Mouse (Mus musculus) brain, embryonic 18.5 days (tissue): ENCODE measurements at regions not wholly inside any gene's neighbourhood (a gene's known extent, or its start where the extent isn't known, plus 50 kb on each side); places are given as distances from the start of the nearest gene placed in this dataset.
"Not testable (repeated sequence)": the region's sequence is repeated elsewhere in the genome, so short reads cannot be mapped to it uniquely, and the experiment has no call there.

Experiments used
- DNase-seq: peaks from one replicate; pipeline ENCODE4 v3.0.0-alpha.2; 2012; ENCODE audit warnings: low read depth, low spot score

DNA sequence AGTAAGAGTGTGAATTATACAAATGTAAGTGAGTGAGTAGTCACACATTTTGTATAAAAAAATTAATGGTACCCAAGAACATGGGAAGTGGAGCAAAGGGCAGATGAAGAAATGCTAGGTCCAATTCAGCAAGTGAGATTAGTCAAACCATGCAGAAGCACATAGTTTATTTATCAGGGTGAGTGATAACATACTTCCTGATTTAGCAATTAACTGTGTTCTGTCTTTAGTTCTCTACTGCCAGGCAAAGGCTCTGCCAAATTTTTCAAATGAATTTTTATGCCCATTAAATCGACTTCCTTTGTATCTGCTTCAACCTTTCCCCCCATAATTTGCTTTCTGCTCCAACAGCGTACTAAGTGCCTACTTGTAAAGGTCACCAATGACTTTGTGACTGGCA lies 419.0 kb upstream of the N6amt1 start:
- no peak for DNase-seq

DNA sequence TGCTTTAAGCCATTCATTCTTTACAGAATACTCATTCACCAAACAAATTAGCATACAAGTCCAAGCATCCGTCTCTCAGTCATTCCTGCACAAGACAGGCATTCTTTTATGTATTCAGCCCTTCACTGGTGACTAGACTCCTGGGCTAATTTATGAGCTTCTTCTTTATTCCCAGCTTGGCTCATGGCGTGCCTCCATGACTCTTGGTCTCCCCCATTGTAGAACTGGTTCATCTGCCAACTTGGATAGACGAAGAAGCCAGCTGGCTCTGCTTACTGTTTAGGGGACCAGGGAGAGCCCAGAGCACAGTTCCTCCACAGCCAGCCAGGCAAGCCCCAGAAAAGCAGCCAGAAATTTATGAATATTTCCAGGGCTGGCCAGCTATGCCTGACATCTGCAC lies 421.2 kb upstream of the N6amt1 start:
- peak; percentile 36 for DNase-seq

DNA sequence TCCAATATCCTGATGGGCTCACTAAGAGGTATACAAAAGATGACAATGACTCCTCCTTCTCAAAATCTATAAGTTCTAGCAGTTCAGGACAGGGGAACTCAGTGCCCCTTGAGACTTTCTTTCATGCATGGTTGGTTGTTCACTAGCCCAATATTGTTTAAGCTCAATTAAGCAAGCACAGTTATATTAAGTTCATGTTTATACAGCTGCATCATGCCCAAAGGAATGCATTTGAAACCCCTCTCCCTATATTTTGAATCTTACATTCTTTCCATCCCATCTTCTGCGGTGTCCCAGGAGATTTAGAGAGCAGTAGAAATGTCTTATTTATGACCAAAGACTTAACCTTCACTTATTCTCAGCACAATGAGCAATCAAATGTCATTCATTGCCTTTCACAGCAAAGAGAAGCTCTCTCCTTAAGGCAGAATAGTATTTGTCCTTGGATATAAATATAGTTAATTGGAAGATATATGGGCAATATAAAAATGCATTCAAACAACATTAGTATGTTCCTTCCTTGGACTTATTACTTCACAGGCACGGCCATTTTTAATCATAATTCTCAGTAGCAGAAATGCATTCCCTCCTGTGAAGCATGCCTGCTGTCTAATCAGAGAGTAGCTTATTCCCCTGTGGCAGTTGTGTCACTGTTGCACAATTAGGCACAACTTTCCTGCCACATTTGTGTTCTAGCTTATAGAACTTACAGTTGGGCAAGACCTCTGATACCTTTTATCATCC lies 455.8 kb upstream of the N6amt1 start:
- no peak for DNase-seq

DNA sequence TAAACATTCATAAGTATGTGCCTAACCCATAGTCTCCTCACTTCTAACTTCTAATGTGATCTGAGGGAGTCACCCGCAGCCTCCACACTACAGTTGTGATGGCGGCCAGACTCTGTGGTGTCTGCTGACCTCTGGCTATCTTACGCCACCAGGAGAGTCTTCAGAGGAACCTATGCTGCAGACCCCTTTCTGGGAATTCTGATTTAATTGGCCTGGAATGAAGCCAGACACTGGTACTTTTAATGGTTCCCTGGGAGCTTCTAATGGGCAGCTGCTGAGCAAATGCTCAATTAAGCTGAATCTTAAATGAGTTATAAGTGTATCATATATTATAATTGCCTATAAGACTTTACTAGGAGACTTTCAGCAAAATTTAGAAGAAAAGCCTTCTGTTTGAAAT lies 459.0 kb upstream of the N6amt1 start:
- no peak for DNase-seq

DNA sequence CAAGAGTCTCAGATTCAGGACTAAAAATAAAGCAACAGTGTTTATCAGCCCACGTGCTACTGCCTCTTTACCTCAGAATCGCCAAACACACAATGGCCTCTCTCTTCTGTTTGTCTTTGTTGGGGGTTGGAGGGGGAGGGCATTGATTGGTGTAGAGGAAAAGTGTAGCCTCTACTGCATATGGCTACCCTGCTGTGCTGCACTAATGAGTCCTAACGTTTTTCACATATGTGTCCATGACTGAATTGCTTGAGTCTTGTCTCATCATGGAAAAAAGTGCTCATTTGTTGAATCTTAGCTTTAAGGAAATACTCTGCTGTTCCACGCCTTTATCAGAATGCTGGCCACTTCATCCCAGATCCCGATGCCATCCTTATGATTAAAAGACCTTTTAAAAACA lies 459.7 kb upstream of the N6amt1 start:
- no peak for DNase-seq

DNA sequence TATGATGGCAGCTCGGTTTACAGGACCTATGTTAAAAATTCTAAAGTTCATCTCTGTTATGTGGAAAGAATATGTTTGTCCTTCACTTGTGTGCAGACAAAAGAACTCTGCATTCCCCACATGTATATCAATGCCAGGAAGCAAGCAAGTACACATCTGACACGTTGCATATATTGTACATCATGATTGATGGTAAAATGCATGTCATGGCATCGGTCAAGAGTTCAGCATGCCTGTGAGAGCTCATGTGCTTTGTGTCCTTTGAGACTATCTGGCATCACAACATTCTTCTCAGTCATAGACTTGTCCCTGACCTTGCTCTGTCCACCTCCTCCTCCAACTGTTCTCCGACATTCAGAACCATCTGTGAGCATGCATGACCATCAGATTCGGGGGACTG lies 465.6 kb upstream of the N6amt1 start:
- no peak for DNase-seq

DNA sequence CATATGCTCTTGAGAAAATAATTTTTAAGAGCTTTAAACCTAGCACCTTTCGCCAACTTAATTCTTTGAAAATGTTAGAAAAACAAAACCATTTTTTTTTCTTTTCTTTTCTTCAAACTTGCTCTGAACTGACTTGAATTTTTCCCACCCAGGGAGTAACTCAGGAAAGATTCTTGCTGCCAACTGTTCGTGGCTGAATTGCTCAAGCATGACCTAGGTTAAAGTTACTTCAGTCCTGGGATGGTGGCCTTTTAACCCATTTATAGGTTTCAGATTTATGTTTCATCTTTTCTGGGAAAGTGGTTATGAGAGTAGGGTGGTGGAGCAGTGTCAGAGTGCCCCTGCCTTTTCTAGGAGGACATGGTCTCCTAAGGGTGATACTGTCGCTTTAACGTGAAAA lies 466.4 kb upstream of the N6amt1 start:
- no peak for DNase-seq

DNA sequence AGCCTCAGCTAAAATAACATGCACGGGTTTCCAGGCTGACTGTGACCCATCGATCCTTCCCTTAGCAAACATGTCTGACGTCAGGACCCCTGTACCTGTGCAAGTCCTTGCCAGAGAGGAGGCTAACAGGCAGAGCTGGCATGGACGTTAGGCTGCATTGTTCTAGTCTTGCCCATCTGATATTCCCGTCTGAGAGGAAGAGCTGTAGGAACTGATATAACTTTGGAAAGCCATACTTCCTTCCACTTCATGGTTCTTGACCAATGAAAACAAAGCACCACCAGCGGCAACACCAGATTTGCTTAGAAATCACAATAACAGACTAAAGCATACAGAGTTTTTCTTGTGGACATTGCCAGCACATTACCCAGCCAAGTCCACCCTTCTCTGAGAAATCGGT lies 470.1 kb upstream of the N6amt1 start:
- no peak for DNase-seq

DNA sequence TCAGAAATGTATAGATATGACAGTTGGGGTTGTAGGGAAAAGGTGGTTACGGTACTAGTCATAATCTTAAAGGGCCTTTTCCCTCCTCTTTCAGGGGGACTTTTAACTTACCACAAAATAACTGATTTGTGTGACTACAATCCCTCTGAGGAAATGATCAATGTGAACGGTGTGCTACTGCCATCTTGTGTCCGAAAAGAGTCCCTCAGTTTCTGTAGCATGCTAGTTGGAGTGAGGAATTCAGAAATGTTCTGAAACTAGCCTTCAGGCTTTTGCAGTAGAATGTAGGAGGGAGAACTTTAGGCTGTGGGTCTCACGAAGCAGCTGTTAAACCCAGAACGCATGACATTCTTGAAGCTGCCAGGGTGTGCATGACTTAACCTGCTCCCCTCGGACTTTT lies 471.5 kb upstream of the N6amt1 start:
- peak; percentile 47 for DNase-seq

DNA sequence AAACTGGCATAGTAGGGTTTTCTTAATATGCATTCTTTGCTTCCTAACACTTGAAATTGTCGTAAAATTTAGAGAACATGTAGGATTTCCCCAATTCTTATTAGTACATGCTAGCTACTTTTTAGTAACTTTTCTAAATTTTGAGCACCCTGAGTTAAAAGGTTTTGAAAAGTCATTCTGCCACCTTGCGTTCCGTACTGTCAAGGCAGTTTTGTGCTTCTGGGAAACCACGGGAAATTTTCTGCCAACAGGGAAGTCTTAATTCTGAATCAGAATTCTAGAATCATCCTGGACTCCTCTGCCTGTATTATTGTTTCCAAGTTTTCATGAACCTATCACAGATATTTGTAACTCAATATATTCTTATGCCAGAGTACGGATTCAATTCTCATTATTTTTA lies 472.4 kb upstream of the N6amt1 start:
- DNase-seq: no peak

DNA sequence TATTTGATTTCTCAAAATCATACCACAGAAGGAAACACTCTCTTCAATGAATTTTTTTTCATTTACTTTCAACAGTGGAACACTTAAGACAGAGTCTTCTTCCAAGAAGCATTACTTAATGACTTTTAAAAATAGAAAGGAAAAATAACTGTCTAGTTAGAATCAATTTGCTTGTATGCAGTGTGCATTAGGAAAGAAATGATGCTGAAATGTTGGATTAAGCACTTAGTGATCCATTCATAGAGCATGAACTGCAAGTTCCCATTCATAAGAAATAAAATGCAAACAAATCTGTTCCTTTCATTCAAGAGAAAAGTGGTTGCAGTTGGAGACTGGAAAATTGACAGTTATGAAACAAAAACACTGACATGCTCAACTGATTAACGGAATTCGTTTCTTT lies 493.2 kb upstream of the N6amt1 start:
- no peak for DNase-seq

DNA sequence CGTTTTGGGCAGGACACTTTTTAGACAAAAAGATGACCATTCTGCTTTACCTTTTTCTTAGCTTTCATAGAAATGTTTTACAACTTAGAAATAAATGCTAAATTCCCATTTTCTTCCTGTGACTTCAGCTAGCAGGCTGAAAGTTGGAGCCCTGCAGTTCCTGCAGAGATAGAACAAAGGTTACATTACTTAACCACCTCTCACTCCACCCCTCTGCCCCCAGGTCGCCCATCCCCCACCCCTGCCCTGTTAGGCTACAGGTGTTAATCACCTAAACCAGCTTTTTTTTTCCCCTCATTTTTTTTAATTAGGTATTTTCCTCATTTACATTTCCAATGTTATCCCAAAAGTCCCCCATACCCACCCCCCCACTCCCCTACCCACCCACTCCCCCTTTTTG lies 498.1 kb upstream of the N6amt1 start:
- no peak for DNase-seq

DNA sequence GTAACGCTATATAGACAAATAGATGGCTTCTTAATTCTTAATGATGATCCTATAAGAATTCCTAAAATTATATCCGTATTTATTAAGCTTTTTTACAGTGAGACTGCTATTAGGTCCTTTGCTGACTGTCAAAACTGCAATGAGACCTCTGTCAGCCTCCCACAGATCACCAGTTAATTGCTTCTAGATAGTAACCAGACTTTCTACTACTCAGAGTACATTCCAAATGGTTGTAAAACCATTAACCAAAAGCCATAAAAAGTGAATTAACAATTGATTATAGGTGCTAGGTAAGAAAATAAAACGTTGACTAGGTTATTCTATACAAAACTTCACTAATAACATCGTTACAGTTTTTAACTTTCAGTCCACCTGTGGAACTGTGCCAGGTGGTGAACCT lies 498.7 kb upstream of the N6amt1 start:
- no peak for DNase-seq

DNA sequence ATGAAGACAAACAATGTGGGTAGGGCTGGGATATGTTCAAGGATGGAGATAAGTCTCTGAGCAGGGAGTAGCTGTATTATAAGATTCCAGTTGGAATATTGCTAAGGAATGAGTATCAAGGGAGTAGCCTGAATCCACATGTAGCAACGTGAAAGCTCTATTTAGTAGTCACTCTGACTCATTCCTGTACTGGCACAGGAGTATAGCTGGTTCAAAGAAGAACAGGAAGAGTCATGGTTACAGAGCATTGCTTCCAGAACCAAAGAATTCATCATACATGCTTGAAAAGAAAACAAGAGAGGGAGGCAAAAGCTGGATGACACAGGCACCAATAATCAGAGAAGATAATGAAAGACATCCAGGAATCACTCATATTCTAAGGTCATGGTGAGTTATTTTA lies 500.6 kb upstream of the N6amt1 start:
- no peak for DNase-seq

DNA sequence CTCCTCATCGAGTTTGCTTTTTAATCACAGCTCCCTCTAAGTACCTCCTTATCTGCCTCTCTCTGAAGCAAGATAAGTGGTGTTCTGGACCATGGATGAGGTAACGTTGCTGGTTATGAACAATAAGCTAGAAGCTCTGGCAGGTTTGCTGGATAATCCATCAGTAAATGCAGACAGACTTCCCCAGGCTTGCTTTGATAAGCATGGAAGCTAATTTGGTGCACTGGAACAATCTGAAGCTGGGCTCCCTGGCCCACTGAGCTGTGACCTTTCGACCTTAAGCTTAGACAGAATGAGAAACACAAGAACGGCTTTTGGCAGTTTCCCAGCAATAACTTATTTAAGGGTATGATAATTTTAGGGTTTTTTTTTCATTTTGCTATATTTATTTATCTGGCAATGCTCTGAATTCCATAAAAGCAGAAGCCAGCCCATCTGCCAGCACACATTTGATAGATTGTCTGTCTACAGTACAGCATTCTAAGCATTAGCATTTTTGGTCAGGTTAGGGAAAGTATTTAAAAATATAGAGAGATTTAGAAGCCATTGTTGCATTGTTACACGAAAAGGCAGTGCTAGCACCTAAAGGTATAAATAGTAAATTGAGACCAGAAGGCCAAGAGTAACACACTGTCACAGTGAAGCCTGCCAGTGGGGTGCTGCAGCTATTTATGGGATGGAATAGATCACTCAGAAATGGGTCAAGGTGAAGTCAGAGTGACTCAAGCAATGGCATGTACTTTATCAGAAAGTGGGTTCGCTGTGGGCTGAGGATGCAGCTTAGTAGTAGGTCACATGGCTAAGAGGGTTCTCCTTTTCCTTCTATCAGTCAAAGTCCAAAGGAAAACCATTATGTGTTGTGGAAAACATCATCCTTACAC lies 515.3 kb upstream of the N6amt1 start:
- no peak for DNase-seq

DNA sequence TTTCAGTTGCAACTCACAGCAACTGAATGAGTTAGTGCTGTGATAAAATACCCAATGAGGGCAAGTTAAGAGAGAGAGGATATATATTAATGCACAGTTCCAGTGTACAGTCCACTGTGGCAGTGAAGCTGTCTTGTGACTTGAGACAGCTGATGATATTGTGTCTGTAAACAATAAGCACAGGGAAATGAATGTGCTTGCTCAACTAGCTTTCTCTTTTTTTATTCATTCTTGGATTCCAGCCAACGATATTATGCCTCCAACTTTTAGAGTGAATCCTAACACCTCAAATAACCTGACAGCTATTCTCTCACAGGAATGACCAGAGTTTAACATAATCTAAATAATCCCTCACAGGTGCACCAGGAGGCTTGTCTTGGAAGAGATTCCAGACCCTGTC lies 526.3 kb upstream of the N6amt1 start:
- no peak for DNase-seq

DNA sequence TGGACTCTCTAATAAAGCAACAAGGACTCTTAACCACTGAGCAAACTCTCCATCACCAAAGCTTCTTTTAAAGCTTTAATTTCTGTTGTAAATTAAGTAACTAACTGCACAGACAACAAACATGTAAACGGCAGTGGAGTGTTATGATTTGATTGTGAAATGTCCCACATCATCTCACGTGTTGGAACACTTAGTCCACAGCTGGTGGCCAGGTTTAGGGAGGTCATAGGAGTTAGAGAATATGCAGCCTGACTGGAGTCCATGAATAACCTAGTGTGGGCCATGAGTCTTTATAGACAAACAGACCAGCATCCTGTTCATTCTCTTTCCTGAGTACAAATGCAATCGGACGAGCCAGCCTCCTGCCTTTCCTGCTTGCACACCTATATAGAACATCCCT lies 527.3 kb upstream of the N6amt1 start:
- DNase-seq: no peak

DNA sequence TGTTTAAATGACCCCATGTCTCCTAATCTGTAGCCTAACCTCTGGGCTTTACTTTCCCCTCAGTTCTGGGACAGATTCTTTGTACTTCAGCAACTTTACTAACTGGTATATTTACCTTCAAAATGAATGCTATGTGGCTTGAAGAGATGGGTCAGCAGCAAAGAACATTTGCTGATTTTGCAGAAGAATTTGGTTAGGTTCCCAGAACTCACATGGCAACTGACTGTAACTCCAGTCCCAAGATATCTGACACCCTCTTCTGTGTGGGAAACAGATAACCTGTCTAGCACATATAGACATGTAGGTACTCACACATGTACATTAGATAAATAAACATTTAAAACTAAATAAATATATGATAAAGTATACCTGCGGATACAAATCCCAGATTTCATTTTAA lies 530.5 kb upstream of the N6amt1 start:
- DNase-seq: no peak

DNA sequence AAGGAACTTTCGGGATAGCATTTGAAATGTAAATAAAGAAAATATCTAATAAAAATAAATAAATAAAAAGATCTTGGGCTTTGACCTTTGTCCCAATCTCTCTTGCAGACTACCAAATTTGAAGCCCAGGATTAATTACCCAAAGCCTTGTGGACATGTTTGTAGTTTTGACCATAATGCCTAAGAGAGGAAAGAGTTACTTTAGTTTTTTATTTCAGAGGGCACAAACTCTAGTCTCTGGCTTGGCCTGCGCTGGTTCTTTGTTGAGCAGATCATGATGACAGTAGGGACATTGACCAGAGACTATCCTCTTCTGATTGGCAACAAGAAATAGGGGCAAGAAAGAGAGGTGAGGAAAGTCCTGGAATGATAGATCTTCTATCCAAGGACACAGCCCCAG lies 532.4 kb upstream of the N6amt1 start:
- no peak for DNase-seq

DNA sequence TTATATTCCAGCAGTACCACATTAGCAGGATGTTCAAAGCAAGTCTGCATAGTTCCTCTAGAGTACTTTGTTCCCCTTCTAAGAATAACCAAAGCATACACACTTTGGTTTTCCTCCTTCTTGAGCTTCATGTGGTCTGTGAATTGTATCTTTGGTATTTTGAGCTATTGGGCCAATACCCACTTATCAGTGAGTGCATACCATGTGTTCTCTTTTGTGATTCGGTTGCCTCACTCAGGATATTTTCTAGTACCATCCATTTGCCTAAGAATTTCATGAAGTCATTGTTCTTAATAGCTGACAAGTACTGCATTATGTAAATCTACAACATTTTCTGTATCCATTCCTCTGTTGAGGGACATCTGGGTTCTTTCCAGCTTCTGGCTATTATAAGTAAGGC lies 535.3 kb upstream of the N6amt1 start:
- DNase-seq: not testable (repeated sequence)

DNA sequence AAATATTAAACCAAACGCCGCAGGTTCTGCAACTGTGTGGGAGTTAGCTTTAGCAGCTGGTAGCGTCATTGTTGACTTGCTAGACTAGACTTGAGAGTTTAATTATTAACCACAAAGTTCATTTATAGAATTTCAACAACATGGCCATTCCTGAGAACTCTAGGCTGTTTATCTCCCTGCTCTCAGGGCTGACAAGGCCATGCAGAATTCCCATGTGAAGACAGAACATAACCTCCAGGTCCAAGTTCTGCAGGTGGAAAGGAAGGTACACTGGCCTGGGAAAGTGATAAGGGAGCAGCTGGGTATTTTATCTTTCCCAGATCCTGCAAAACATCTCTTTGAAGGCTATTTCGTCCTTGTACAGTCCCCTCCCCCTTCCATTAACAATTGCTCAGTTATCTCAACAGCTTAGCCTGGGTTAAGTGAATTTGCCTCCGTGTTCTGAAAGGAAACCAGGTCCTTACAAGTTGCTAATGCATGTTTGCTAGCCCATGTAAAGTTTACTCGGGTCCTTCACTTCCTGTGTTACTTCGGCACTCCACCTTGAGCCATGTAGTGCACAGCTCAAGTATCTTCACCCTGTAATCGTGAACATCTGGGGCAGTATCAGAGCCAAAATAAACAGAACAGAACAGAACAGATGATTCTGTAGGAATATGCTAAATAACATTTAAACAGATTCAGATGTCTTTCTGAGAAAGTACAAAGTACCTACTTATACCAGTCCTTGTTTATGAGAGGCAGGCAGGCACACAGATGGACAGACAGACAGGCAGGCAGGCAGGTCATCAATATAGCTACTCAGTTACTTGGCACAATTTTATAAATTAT lies 537.0 kb upstream of the N6amt1 start:
- no peak for DNase-seq

DNA sequence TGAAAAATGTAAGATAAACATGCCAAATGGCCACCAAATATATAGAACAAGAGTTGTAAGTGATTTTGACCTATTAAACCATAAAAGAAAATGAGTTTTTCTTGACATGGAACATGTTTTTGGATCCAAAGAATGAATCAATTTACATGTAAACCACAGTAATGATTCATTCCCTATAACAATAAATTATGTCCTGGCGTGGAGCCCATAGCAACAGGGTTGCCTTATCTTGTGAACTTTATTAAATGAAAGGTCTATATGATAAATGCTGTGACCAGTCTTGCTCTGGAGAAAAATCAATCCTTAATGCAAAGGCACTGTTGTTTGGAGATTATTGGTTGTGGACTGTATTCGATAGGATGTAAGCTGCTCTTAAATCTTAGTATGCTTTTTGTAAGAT lies 538.0 kb upstream of the N6amt1 start:
- DNase-seq: no peak
